Mouse (Mus musculus) ES-E14 (cell line): ENCODE measurements at regions not wholly inside any gene's neighbourhood (a gene's known extent, or its start where the extent isn't known, plus 50 kb on each side); places are given as distances from the start of the nearest gene placed in this dataset.

Source experiments
- HCFC1 ChIP-seq: IDR thresholded peaks from 2 replicates; pipeline ENCODE4 v1.6.1; 2012; ENCODE audit warnings: low read length, inconsistent platforms, borderline replicate concordance; ENCODE audit not compliant: insufficient read depth
- ZC3H11A ChIP-seq: IDR thresholded peaks from 2 replicates; pipeline ENCODE4 v1.6.1; 2012; ENCODE audit warnings: low read depth, mild to moderate bottlenecking, inconsistent platforms, low read length, borderline replicate concordance
- ZNF384 ChIP-seq: IDR thresholded peaks from 2 replicates; pipeline ENCODE4 v1.6.1; 2012; ENCODE audit warnings: low read depth, low read length, inconsistent platforms

DNA sequence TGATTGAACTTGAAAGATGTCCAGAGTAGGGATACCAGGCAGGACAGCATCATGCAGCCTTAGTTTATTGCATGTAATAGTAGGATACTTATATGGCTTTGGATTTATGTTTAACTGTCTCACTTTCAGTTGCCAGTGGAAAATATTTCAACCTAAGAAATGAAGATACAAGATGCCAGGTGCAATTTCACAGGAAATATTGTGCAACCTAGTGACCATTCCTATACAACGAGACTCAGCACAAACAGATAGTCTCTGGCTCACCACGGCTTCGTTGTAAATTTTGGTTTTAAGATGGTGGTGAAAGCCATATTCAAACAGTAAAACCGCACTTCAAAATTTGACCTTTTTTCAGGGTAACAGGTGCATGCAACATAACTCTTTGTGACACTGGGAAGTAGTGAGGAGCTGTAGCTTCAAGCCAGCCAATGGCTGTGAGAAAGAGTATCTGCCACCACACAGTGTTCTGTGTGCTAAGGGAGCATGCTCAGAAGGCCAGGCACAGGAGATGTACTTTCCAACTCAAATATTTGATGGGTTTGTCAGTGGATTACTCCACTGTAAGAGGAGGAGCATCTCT lies 61.5 kb upstream of the Ednra start:
- no peak for TF ChIP-seq ZC3H11A
- TF ChIP-seq HCFC1, result no peak
- no peak for TF ChIP-seq ZNF384
